Mouse (Mus musculus): ENCODE data around the gene Csf2ra.

- no peak for TF ChIP-seq CTCF (IDR thresholded peaks at IDR 0.05; ENCODE audit: low read depth)
- TF ChIP-seq EP300 (optimal IDR thresholded peaks at IDR 0.05) = no peak
Observed at GRCm38 (mm10) chr19:61234532-61234931, 6.3 kb upstream of the Csf2ra start.
